Mouse (Mus musculus) heart, embryonic 15.5 days (tissue): ENCODE measurements around the gene Plxna1. TPM values are rescaled to one million over a fixed set of nuclear protein-coding genes. Genes with fewer than 3 reads are reported as not detected.
A peak's percentile ranks its signal among the peaks of the same experiment; 100 is the strongest.

Experiments used
- ATAC-seq: fragments of 200-750 bp; cut with Nextera tagmentation; replicated peaks from 2 replicates; pipeline ENCODE4 v1.8.0; 2017; ENCODE audit warnings: low read depth, moderate TSS enrichment; ENCODE audit not compliant: insufficient number of reproducible peaks, insufficient read depth, low FRiP score
- H3K27ac ChIP-seq: fragments of 300-500 bp; sonication (generic); 2 replicates; pipeline ENCODE4 v1.5.1; 2015; ENCODE audit warnings: mild to moderate bottlenecking, inconsistent platforms
- H3K27me3 ChIP-seq: fragments of 300-500 bp; sonication (generic); 2 replicates; pipeline ENCODE4 v1.6.1; 2015; ENCODE audit warnings: inconsistent platforms
- H3K36me3 ChIP-seq: fragments of 300-500 bp; sonication (generic); 2 replicates; pipeline ENCODE4 v1.6.1; 2015; ENCODE audit warnings: mild to moderate bottlenecking, inconsistent platforms
- H3K4me1 ChIP-seq: fragments of 300-500 bp; sonication (generic); replicated peaks from 2 replicates; pipeline ENCODE4 v1.6.1; 2015; ENCODE audit warnings: inconsistent platforms
- H3K4me2 ChIP-seq: fragments of 300-500 bp; sonication (generic); 2 replicates; pipeline ENCODE4 v1.6.1; 2015; ENCODE audit warnings: inconsistent platforms, mild to moderate bottlenecking, moderate library complexity
- H3K4me3 ChIP-seq: fragments of 300-500 bp; sonication (generic); 2 replicates; pipeline ENCODE4 v1.5.1; 2015; ENCODE audit warnings: mild to moderate bottlenecking, inconsistent platforms
- H3K9ac ChIP-seq: fragments of 300-500 bp; sonication (generic); 2 replicates; pipeline ENCODE4 v1.6.1; 2015; ENCODE audit warnings: mild to moderate bottlenecking, inconsistent platforms
- H3K9me3 ChIP-seq: fragments of 300-500 bp; sonication (generic); replicated peaks from 2 replicates; pipeline ENCODE4 v1.6.1; 2016; ENCODE audit warnings: inconsistent platforms
- WGBS: fragments of 180-500 bp; shearing (Covaris S2); methylation state at CpG from one replicate; pipeline ENCODE4 v1.1.7; 2015; ENCODE audit warnings: mixed read lengths; 5-methylcytosine and 5-hydroxymethylcytosine counted together
- polyA plus RNA-seq: library from polyadenylated mRNA; unstranded; fragments of >200 nt; fragmentation: Nextera tagmentation; extraction: Ambion mirVana; gene quantifications from 2 replicates; pipeline ENCODE4 v1.2.1, GENCODE M21; 2015

Plxna1 gene
- 10.0 and 13.4 TPM in 2 replicates for polyA plus RNA-seq

DNA sequence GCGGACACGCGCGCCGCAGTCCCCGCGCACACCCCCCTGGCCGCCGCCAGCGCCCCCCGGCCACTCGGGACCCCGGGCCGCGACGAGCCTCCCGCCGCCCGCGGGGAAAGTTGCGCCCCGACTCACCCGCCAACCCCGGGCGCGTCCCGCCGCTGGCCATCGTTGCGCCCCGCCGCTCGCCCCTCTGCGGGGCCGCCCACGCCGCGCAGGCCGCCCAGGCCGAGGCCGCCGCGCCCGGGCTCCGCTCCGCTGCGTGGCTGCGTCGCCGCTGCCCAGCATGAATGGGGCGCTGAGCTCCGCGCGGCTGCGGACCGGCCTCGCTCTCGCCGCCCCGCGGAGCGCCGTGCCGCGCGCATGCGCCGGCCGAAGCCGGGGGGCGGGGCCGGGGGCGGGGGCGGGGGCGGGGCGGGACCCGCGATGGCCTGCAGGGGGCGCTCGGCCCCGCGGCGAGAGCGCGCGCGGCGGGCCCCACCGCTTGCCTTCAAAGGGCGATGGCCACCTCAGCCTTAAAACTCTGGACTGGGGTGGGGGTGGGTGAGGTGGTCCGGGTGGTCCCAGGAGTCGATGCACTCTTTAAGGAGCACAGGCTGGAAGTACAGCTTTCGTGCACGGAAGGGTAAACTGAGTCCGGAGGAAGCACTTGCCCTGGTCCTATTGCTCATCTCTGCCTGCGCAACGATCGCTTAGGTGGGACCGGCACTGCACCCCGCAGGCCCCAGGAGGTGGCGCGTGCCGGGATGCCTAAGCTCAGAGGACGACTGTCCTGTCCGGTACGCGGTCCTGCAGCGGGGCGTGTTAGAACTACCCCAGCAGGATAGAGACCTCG lies at the start of gene Plxna1:
TSS of gene Plxna1 (minus strand) at position 340 of the 826 bp plus-strand sequence.
- no peaks in the 10 kb centered on the region for H3K9me3 ChIP-seq
- no peaks in the 10 kb centered on the region for H3K36me3 ChIP-seq
- H3K27me3 ChIP-seq: peaks cover 14% of the 10 kb centered on the region; the same call in 1 of the 2 replicates
- peaks cover 40% of the 10 kb centered on the region for H3K4me1 ChIP-seq
- WGBS: 0% methylated on average over 67 of the region's 110 CpGs
- ATAC-seq: peak; percentile 80
- H3K27ac ChIP-seq: peak within 1 kb of the TSS; percentile 79
- peak within 1 kb of the TSS; percentile 99 for H3K9ac ChIP-seq
- peak within 1 kb of the TSS; percentile 94 for H3K4me3 ChIP-seq
- H3K4me2 ChIP-seq: peak within 1 kb of the TSS; percentile 99

DNA sequence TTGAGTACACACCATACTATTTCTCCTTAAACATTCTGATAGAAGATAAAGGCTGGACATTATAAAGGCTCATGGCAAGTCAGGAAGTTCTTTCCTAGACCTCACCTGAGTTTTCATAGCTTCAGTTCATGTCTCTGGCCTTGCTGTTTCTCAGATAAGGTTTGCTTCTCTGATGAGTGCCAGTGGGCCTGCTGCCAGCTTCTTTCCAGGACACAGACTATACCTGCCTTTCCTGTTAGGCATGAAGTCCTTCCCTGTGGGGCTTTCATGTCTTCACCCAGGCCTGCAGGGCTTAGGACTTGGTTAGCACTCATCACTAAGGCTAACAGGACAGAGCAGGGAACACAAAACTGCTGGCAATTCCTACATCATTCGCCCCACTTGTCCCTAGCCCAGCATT lies 46.6 kb upstream of the Plxna1 start:
- no peak overlapping the region for H3K4me3 ChIP-seq
- H3K36me3 ChIP-seq: no peaks in the 10 kb centered on the region
- no peak overlapping the region for H3K9ac ChIP-seq
- no peak for ATAC-seq
- H3K27me3 ChIP-seq: no peaks in the 10 kb centered on the region
- peaks cover 17% of the 10 kb centered on the region for H3K4me1 ChIP-seq
- no peak overlapping the region for H3K4me2 ChIP-seq
- H3K27ac ChIP-seq: no peak overlapping the region
- 66% methylated on average over 1 of the region's 1 CpGs for WGBS
- no peaks in the 10 kb centered on the region for H3K9me3 ChIP-seq

DNA sequence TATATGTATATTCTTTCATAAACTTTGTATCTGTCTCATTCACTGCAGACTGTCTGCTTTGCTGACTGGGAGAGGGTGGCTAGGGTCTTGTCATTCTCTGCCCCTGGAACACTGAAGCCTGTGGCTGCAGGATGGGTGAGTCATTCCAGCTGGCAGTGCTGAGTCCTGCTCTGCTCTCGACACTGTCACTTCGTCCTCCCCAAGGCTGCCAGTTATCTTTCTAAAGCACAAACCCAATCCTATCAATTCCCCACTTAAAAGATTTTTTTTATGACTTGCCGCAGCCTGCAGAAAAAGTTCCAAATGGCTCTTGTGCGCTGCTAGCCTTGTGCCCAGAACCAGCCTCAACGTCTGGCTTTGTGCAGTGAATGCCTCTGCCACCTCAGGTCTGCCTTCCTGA lies 45.8 kb upstream of the Plxna1 start:
- ATAC-seq: no peak
- 44% methylated on average over 5 of the region's 5 CpGs for WGBS

DNA sequence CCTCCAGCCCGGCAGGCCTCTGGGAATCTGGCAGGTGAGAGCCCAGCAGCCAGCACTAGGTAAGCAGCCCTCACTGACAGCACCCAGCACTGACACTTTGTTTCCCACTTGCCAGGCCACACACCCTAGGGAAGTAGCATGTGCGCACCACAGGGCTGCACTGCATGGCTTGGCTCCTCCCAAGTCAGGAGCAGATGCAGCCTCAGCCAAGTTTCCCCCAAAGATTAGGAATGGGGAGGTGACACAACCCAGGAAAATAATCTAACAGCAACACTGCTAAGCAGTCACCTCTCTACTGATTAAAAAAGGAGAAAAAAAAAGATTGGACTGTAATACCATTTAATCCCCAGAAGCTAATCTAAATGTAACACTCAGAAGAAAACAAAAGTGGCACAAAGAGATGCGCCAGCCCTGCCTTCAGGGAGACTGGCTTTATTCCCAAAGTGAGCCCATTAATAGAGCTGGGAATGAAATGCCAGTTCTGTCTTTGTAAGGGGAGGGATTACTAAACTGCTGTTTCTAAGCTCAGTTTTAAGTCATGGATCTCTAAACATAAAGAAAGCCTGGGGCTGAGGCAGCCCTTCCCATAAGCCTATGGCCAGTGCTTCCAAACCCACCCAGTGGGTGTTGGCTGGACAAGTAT lies 44.9 kb upstream of the Plxna1 start:
- Histone ChIP-seq H3K4me2 (no peak overlapping the region), H3K27ac (no peak overlapping the region), H3K27me3 (no peaks in the 10 kb centered on the region), H3K36me3 (no peaks in the 10 kb centered on the region), H3K9ac (no peak overlapping the region), H3K4me3 (no peak overlapping the region), H3K9me3 (no peaks in the 10 kb centered on the region), H3K4me1 (peaks cover 25% of the 10 kb centered on the region)
- no peak for ATAC-seq
- WGBS: 69% methylated on average over 3 of the region's 3 CpGs

More for the DNA sequence above, 45.8 kb upstream of the Plxna1 start:
- Histone ChIP-seq H3K4me3 (no peak overlapping the region), H3K9me3 (no peaks in the 10 kb centered on the region), H3K4me2 (no peak overlapping the region), H3K4me1 (peaks cover 23% of the 10 kb centered on the region), H3K27me3 (no peaks in the 10 kb centered on the region), H3K36me3 (no peaks in the 10 kb centered on the region), H3K27ac (no peak overlapping the region), H3K9ac (no peak overlapping the region)

DNA sequence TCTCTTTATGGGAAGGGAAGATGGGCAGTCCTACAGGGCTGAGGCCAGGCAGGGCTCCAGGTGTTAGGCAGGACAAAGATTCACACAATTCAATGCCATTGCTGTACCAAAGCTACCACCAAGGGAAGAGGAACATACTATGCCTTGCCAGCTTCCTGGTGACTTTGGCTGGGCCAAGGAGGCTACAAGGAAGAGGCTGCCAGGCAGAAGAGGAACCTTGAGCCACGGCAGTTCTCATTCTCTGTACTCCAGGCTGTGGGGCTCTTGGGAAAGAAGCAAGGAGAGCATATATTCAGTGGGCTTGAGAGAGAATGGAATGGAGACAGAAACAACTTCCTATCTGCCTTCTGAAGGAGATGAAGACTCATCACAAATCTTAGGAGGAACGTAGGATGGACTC lies 42.5 kb upstream of the Plxna1 start:
- H3K27ac ChIP-seq: no peak overlapping the region
- H3K9me3 ChIP-seq: no peaks in the 10 kb centered on the region
- no peaks in the 10 kb centered on the region for H3K36me3 ChIP-seq
- H3K27me3 ChIP-seq: no peaks in the 10 kb centered on the region
- H3K4me1 ChIP-seq: peaks cover 25% of the 10 kb centered on the region
- H3K4me2 ChIP-seq: no peak overlapping the region
- WGBS: 77% methylated on average over 2 of the region's 2 CpGs
- H3K9ac ChIP-seq: no peak overlapping the region
- H3K4me3 ChIP-seq: no peak overlapping the region
- ATAC-seq: no peak

DNA sequence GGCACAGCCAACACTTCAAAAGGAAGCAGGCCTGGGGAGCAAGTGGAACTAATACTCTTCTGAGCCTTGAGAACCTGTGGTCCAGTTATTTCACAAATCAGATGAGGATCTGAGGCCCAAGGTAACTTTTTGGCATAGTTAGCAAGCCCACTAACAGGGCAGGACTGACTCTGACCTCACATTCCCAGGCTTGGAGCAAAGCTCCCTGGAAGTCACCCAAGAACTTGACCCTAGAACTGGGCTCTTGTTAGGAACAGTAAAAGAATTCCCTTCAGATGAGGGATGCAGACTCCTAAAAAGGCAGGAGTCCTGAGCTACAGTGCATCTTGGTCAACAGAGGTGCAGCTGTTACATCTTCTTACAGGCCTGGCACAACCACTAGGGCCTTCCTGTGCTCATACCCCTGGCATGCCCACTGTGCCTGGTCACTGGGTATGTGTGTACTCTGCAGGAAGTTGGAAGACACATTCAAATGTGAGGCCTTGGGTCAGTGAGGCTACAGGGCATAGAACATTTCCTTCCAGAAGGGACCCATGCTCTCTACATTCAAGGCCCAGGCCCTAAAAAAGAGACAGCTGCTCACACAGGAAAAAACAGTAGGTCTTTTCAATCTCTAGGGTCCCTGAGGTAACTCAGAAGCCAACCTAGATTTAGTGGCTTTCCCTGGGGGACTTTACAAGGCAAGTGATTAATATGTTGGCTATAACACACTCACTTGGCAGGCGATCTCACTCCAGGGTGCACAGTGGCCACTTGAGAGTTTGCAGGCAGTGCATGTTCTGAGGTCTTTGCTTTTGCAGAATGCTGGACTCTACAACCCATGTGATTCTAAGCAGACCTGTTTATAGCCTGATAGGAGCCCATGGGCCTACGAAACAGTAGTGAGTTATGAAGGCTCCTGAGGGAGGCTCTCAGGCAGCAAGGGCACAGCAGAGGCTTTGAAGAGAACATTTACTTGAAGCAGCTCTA lies 41.1 kb upstream of the Plxna1 start:
- Histone ChIP-seq H3K36me3 (no peaks in the 10 kb centered on the region), H3K4me3 (no peak overlapping the region)
- no peak; the same call in 1 of the 2 replicates for ATAC-seq

DNA sequence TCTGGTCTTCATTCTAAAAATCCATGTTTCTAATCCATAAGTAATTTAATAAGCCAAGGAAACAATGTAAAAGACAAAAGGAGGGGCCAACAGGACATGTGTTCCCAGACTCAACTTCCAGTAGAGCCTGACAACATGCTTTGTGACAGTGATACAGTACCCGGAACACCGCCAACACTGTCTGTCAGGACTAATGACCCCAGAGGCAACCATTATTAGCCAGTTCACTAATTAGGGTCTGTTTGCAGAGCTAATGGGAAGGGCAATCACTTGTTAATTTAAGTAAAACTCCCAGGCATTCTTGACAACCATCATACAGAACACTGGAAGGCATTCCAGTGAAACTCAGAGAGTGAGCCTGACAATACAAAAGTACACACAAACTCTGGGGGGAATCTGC lies 40.0 kb upstream of the Plxna1 start:
- H3K4me2 ChIP-seq: no peak overlapping the region
- peaks cover 12% of the 10 kb centered on the region for H3K4me1 ChIP-seq
- no peak overlapping the region for H3K27ac ChIP-seq
- H3K36me3 ChIP-seq: no peaks in the 10 kb centered on the region
- H3K9ac ChIP-seq: no peak overlapping the region
- ATAC-seq: no peak
- no peaks in the 10 kb centered on the region for H3K9me3 ChIP-seq
- WGBS: 94% methylated on average over 2 of the region's 2 CpGs
- H3K27me3 ChIP-seq: no peaks in the 10 kb centered on the region
- H3K4me3 ChIP-seq: no peak overlapping the region

More for the DNA sequence above, 41.1 kb upstream of the Plxna1 start:
- no peaks in the 10 kb centered on the region for H3K27me3 ChIP-seq
- no peaks in the 10 kb centered on the region for H3K9me3 ChIP-seq
- H3K9ac ChIP-seq: no peak overlapping the region
- 38% methylated on average over 2 of the region's 2 CpGs for WGBS
- peaks cover 18% of the 10 kb centered on the region for H3K4me1 ChIP-seq
- peak overlapping the region; percentile 9; the same call in 1 of the 2 replicates for H3K27ac ChIP-seq
- no peak overlapping the region for H3K4me2 ChIP-seq

DNA sequence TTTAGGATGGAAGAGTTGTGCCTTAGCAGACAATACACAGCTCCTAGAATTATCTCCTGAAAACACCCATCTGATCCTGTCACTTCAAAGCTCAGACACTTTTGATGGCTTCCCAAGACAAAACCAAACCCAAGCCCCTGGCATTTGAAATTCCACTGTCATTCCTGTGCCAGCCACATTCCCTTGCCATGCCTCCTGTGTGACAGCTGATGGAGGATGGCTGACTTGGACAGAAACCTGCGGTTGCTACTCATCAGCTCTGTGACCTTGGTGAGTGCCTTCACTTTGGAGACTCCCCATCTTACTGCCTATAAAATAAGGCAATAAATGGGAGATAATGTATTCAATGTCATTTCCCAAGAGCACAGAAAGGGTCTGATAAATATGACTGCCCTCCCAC lies 37.1 kb upstream of the Plxna1 start:
- 81% methylated on average over 1 of the region's 1 CpGs for WGBS
- H3K4me1 ChIP-seq: peaks cover 8% of the 10 kb centered on the region
- H3K4me3 ChIP-seq: no peak overlapping the region
- H3K27ac ChIP-seq: no peak overlapping the region
- no peak for ATAC-seq
- no peaks in the 10 kb centered on the region for H3K9me3 ChIP-seq
- H3K9ac ChIP-seq: no peak overlapping the region
- no peak overlapping the region for H3K4me2 ChIP-seq
- H3K36me3 ChIP-seq: no peaks in the 10 kb centered on the region
- H3K27me3 ChIP-seq: no peaks in the 10 kb centered on the region

DNA sequence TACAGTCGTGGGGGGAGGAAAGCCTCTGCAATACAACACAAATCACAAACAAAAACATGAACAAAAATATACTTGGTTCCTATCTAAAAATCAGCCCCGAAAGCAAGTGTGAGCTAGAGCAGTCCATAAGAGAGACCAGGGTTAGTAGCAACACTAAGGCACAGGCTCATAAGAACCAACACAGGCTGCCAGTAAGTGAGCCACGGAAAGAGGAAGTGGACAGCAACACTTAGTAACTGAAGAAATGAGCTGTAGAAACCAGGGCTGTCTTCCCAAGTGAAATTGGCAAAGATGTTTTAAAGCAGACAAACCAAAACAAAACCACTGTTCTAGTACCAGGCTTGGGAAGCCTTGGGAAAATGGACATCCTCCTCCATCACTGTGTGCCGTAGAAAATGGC lies 35.5 kb upstream of the Plxna1 start:
- ATAC-seq: no peak

DNA sequence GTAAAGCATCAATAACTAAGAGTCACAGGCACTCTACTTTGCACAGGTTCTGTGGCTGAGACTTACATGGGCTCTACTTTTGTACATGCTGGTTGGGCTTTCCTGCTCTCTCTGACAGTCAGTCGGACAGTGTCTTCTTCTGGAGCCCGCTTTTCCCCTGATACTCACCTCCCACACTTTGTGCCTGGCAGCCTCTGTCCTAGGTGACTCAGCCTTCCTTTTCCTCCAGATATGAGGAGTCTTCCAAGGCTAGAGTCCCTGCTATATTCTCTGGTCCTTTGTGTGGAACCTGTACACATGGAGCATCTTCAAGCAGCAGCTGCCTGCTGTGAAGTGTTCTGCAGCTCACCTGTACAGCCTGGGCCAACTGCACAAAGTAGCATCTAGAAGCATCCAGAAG lies 31.4 kb upstream of the Plxna1 start:
- Histone ChIP-seq H3K4me1 (no peaks in the 10 kb centered on the region), H3K9ac (no peak overlapping the region), H3K36me3 (no peaks in the 10 kb centered on the region), H3K4me3 (no peak overlapping the region), H3K4me2 (no peak overlapping the region), H3K9me3 (no peaks in the 10 kb centered on the region), H3K27me3 (no peaks in the 10 kb centered on the region), H3K27ac (no peak overlapping the region)
- WGBS: 69% methylated on average over 2 of the region's 2 CpGs
- ATAC-seq: no peak

More for the DNA sequence above, 35.5 kb upstream of the Plxna1 start:
- H3K4me3 ChIP-seq: no peak overlapping the region
- H3K36me3 ChIP-seq: no peaks in the 10 kb centered on the region
- H3K27ac ChIP-seq: no peak overlapping the region
- H3K9me3 ChIP-seq: no peaks in the 10 kb centered on the region
- no peaks in the 10 kb centered on the region for H3K4me1 ChIP-seq
- WGBS: 64% methylated on average over 4 of the region's 4 CpGs
- no peak overlapping the region for H3K4me2 ChIP-seq
- H3K27me3 ChIP-seq: no peaks in the 10 kb centered on the region
- no peak overlapping the region for H3K9ac ChIP-seq

DNA sequence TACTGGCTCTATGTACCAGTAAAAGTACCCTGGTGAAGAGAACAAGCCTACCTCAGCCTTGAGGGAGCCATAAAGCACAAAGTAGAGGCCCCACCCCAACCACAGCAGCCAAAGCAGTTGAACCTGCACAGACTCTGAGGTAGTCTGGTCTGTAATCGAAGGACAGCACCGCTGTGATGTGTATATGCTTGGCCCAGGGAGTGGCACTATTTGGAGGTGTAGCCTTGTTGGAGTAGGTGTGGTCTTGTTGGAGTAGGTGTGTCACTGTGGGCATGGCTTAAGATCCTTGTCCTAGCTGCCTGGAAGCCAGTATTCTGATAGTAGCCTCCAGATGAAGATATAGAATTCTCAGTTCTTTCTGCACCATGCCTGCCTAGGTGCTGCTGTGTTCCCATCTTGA lies 29.8 kb upstream of the Plxna1 start:
- Histone ChIP-seq H3K9me3 (no peaks in the 10 kb centered on the region), H3K27me3 (no peaks in the 10 kb centered on the region), H3K9ac (no peak overlapping the region), H3K36me3 (no peaks in the 10 kb centered on the region), H3K4me1 (no peaks in the 10 kb centered on the region; the same call in 1 of the 2 replicates), H3K4me2 (no peak overlapping the region), H3K27ac (no peak overlapping the region), H3K4me3 (no peak overlapping the region)
- ATAC-seq: no peak
- WGBS: 80% methylated on average over 2 of the region's 2 CpGs
